Mouse (Mus musculus) ES-Bruce4 (cell line): ENCODE measurements at regions not wholly inside any gene's neighbourhood (a gene's known extent, or its start where the extent isn't known, plus 50 kb on each side); places are given as distances from the start of the nearest gene placed in this dataset.

Source experiments
- H3K27ac ChIP-seq: 2 replicates; pipeline ENCODE4 v1.5.1; 2012; ENCODE audit warnings: low read length, inconsistent platforms; ENCODE audit not compliant: insufficient read depth
- H3K27me3 ChIP-seq: 2 replicates; pipeline ENCODE4 v1.6.1; 2012; ENCODE audit warnings: mild to moderate bottlenecking, low read length, inconsistent platforms; ENCODE audit not compliant: control insufficient read depth, poor library complexity, insufficient read depth, severe bottlenecking
- H3K36me3 ChIP-seq: 2 replicates; pipeline ENCODE4 v1.6.1; 2012; ENCODE audit warnings: inconsistent platforms, mild to moderate bottlenecking, low read length, moderate library complexity; ENCODE audit not compliant: control insufficient read depth, poor library complexity, insufficient read depth, severe bottlenecking
- H3K4me1 ChIP-seq: one replicate; pipeline ENCODE4 v1.8.1; 2011; ENCODE audit warnings: low read length; ENCODE audit not compliant: control insufficient read depth, insufficient read depth
- H3K4me3 ChIP-seq: 2 replicates; pipeline ENCODE4 v1.5.1; 2011; ENCODE audit warnings: low read depth, mild to moderate bottlenecking, low read length
- H3K9ac ChIP-seq: 2 replicates; pipeline ENCODE4 v1.6.1; 2012; ENCODE audit warnings: low read depth, mild to moderate bottlenecking, inconsistent platforms; ENCODE audit not compliant: poor library complexity, severe bottlenecking
- H3K9me3 ChIP-seq: replicated peaks from 2 replicates; pipeline ENCODE4 v1.6.1; 2012; ENCODE audit warnings: mild to moderate bottlenecking, low read length, inconsistent platforms; ENCODE audit not compliant: control insufficient read depth, poor library complexity, insufficient read depth, severe bottlenecking
- CTCF ChIP-seq: IDR thresholded peaks from one replicate; pipeline ENCODE4 v1.8.1; 2011; ENCODE audit warnings: low read depth, low read length
- EP300 ChIP-seq: IDR thresholded peaks from 2 replicates; pipeline ENCODE4 v1.6.1; 2011; ENCODE audit warnings: low read depth, low read length; ENCODE audit not compliant: insufficient read depth
- POLR2A ChIP-seq: IDR thresholded peaks from one replicate; pipeline ENCODE4 v1.8.1; 2011; ENCODE audit warnings: low read length; ENCODE audit not compliant: insufficient read depth

DNA sequence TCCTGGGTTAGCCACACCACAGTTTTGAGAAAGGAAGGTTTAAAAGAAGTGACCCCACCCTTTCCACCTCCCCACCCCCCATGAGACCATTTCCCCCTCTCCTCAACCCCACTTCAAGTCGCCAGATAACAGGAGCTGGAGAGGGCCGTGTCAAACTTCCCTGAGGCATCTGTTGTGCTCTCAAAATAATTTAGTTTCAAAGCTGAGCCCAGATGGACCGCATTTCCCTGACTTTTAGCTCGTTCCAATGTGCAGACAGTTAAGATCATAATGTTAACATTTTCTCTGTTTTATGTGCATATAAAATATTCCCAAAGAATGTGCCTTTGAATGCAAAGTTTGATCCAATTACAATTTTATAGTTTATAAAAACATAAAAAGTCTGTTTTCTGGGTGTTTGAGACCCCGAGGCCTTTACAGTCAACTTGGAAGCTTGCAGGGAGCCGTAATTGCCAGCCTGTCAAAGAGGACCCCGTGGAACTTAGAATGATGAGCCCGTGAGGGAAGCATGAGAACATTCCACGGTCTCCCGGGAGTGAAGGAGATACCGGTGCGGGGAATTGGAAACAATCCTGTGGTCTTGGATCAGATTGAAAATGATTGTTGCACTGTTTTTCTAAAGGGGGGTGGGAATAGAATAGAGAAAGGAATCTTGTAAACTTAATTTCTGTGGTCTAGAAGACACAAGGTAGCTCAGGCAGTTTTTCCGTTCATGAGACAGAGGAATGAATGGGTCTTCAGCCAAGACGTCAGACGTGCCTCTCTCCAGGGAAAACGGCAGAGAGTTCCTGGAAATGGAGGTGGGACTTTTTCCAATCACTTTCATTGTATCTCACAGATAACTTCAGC is 903.3 kb downstream of the Mrps31 start:
- Histone ChIP-seq H3K4me1 (no peaks in the 10 kb centered on the region), H3K9me3 (peaks cover 5% of the 10 kb centered on the region), H3K9ac (no peak overlapping the region), H3K4me3 (no peak overlapping the region), H3K27me3 (no peaks in the 10 kb centered on the region), H3K27ac (no peak overlapping the region), H3K36me3 (no peaks in the 10 kb centered on the region)
- no peak for TF ChIP-seq POLR2A
- TF ChIP-seq EP300: no peak
- TF ChIP-seq CTCF: no peak

DNA sequence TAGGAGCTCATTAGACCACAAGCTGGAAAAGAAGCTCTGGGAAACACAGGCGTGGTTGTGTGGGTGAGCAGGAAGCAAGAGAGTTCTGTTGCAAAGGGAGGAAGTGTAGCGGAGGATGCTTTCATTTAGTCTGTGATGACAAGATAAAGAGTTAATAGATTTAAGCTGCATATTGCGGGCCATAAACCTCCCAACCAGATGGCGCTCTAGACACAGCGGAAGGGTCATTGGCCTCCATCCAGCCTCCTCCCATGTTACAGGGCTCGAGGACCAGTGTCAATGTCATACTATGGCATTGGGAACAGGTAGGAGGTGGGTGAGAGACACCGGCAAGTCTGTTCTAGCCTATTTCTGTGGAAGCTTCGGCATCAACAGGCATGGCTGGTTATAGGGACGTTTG is 908.4 kb downstream of the Mrps31 start:
- no peak overlapping the region for H3K9ac ChIP-seq
- H3K4me1 ChIP-seq: no peaks in the 10 kb centered on the region
- H3K9me3 ChIP-seq: no peaks in the 10 kb centered on the region
- no peak overlapping the region for H3K27ac ChIP-seq
- TF ChIP-seq CTCF (peak; percentile 63), EP300 (no peak)
- H3K27me3 ChIP-seq: no peaks in the 10 kb centered on the region
- H3K4me3 ChIP-seq: no peak overlapping the region
- H3K36me3 ChIP-seq: no peaks in the 10 kb centered on the region

DNA sequence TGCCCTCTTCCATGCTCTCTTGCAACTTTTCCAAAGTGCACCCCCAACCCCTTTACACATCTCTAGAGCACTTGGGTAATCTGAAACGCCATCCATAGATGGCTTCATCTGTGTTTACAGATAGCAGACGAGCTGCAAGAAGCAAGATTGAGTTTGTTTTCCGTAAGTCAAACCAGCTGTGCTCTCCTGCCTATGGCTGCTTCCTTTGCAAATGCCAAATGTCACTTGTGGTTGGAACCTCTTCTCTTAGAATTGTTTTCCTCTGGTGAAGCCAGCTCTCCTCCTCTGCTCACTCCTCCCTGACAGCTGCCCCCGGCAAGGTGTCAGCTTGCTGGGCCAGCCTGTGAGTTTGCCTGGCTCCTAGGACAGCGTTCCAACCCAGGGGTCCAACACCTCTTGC is 910.0 kb downstream of the Mrps31 start:
- TF ChIP-seq CTCF: no peak
- no peak for TF ChIP-seq EP300
- TF ChIP-seq POLR2A: no peak
- Histone ChIP-seq H3K9me3 (no peaks in the 10 kb centered on the region), H3K9ac (no peak overlapping the region), H3K27me3 (no peaks in the 10 kb centered on the region), H3K36me3 (no peaks in the 10 kb centered on the region), H3K27ac (no peak overlapping the region), H3K4me1 (no peaks in the 10 kb centered on the region), H3K4me3 (no peak overlapping the region)

DNA sequence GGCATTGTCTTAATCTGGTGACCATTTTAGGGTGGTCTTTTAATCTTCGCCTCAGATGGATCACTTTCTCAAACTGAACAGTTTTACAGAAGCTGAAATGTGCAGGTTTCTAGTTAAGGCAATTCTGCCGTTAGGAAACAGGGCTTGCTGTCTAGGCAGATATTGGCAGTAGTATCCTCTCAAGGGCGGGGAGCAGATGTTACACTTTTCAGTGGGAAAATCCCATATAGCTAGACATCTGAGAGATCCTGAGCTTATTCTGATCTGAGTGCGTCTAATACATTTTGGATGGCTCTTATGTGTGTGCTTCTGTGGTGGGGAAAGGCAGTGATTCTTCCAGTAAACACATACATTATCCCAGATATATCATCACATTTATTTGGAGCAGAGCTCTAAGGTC is 916.1 kb downstream of the Mrps31 start:
- no peaks in the 10 kb centered on the region for H3K27me3 ChIP-seq
- no peaks in the 10 kb centered on the region for H3K36me3 ChIP-seq
- no peak for TF ChIP-seq POLR2A
- TF ChIP-seq CTCF: no peak
- no peak for TF ChIP-seq EP300
- H3K9me3 ChIP-seq: no peaks in the 10 kb centered on the region
- H3K9ac ChIP-seq: no peak overlapping the region
- H3K4me3 ChIP-seq: no peak overlapping the region
- H3K27ac ChIP-seq: no peak overlapping the region
- H3K4me1 ChIP-seq: no peaks in the 10 kb centered on the region

DNA sequence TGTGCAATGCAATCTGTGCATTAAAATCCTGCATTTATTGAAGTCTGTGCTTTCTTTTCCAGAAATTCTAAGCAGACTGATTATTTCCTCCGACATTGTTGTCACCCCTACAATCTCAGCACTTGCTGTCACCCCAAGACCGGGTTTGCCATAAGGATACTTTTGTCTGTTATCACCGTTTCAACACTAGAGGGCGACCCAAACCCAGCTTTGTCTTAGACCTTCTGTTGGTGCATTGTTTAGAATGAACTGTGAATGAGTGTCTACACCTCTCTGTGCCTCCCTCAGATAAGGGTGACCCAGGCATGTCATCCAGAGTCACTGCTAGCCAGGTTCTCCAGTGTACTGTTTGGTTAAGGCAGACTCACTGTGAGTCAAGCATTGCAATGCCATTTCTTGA is 933.0 kb downstream of the Mrps31 start:
- Histone ChIP-seq H3K9me3 (peaks cover 4% of the 10 kb centered on the region; the same call in 1 of the 2 replicates), H3K9ac (no peak overlapping the region), H3K4me3 (no peak overlapping the region), H3K36me3 (no peaks in the 10 kb centered on the region), H3K4me1 (no peaks in the 10 kb centered on the region), H3K27me3 (no peaks in the 10 kb centered on the region), H3K27ac (no peak overlapping the region)
- peak; percentile 30 for TF ChIP-seq CTCF
- no peak for TF ChIP-seq EP300

DNA sequence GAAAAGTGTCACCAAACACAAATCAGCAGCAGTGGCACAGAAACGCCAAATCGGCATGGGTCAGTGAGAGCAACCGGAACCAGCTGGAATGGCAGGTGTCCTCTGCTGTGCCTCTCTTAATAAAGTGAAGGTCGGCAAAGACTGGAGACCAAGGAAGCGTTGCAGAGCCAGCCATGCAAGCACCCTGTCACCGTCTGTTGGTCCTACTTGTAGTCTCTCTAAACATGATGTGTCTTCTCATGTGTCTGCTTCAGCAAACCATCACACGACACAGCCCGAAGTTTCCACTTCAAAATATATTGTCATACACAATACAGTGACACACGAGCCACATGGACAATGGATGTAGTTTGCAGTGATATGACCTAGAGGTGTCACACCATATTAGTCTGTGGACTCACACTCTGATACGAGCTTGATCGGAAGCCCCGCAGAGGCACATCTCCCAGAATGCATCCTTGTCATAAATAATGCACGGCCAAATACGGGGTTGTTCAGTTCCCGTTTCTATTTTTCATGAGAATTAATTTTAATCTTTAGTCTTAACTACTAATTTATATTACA is 940.3 kb downstream of the Mrps31 start:
- no peaks in the 10 kb centered on the region for H3K36me3 ChIP-seq
- TF ChIP-seq EP300: no peak
- no peak for TF ChIP-seq CTCF
- TF ChIP-seq POLR2A: no peak
- no peak overlapping the region for H3K27ac ChIP-seq
- H3K9me3 ChIP-seq: no peaks in the 10 kb centered on the region
- H3K4me1 ChIP-seq: no peaks in the 10 kb centered on the region
- peaks cover 2% of the 10 kb centered on the region; the same call in 1 of the 2 replicates for H3K27me3 ChIP-seq
- no peak overlapping the region for H3K4me3 ChIP-seq
- no peak overlapping the region for H3K9ac ChIP-seq
